Mouse (Mus musculus) embryonic fibroblast, embryonic 13.5 days (primary cell): ENCODE results near the gene Trmt44.

Experiments
- CTCF ChIP-seq: IDR thresholded peaks from 2 replicates; pipeline ENCODE4 v1.5.1; 2011; ENCODE audit warnings: mild to moderate bottlenecking, control low read depth, low read length, moderate library complexity, borderline replicate concordance; ENCODE audit not compliant: insufficient read depth
- POLR2A ChIP-seq: IDR thresholded peaks from 2 replicates; pipeline ENCODE4 v1.6.1; 2011; ENCODE audit warnings: low read depth, mild to moderate bottlenecking, control low read depth, low read length, moderate library complexity

DNA sequence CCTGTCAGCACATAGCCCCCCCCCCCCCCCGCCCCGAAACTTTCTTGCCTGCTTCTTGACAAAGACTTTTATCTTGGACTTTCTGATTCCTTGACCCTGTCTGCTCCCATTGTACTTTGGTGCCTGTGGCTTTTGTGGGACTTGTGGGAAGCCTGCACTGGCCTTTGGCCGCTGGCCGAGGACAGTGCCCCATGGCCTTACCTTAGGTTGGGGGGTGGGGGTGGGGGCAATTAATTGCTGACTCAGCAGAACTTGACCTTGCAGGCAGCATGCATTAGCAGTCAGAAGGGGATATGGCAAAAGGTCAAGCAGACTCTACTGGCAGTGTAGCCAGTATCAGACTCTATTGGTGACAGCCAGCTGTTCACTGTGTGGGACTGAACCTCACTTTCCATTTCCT lies 16.6 kb upstream of the Trmt44 start:
- no peak for TF ChIP-seq POLR2A
- TF ChIP-seq CTCF = no peak
